32 mouse cellular contexts compared by ENCODE assay signal in genomic region chr2:4660677-4661076, GRCm38 (mm10). TPM values are rescaled to one million over a fixed set of nuclear protein-coding genes. Genes with fewer than 3 reads are reported as not detected.
DNase-seq lines count a peak whose midpoint lies in the region; ATAC-seq lines count a peak whose summit lies in the region.
"Had no signal": no experiment of that assay in that cellular context is flagged by ENCODE, and none has a peak within 500 bp of the region (broad histone marks: within the 10 kb centered on the region; RNA-seq: fewer than 3 reads in every experiment).

No protein-coding gene starts in this region.

- H3K4me1 ChIP-seq in kidney, embryonic 14.5 days (ENCODE audit: control insufficient read depth, insufficient read depth, low read length), result no peaks in the 10 kb centered on the region
- H3K4me1 ChIP-seq: embryonic facial prominence, embryonic 13.5 days; heart, embryonic 15.5 days; hindbrain, embryonic 12.5 days; intestine, embryonic 15.5 days; limb, embryonic 12.5 days; midbrain, embryonic 13.5 days; stomach, embryonic 15.5 days had no signal

- no peaks in the 10 kb centered on the region for H3K9me3 ChIP-seq in kidney, embryonic 14.5 days (ENCODE audit: control insufficient read depth, low read length)
- H3K9me3 ChIP-seq: embryonic facial prominence, embryonic 13.5 days; heart, embryonic 15.5 days; hindbrain, embryonic 12.5 days; intestine, embryonic 15.5 days; limb, embryonic 12.5 days; midbrain, embryonic 13.5 days; stomach, embryonic 15.5 days had no signal

- peak; percentile 71 for ATAC-seq in erythroblast, adult 5-6 weeks (replicated peaks; ENCODE audit: low FRiP score, poor library complexity, severe bottlenecking)
- ATAC-seq in kidney, embryonic 14.5 days (ENCODE audit: low FRiP score, low TSS enrichment), result no peak
- ATAC-seq: activated CD4-positive, CD25-positive, alpha-beta regulatory T cell, adult 4 months; forebrain, embryonic 16.5 days; hindbrain, postnatal 0 days; intestine, embryonic 15.5 days; lung, postnatal 0 days; midbrain, embryonic 13.5 days had no signal

- WGBS in kidney, embryonic 14.5 days, result 84% methylated on average over 2 of the region's 2 CpGs

- no peak overlapping the region for H3K27ac ChIP-seq in kidney, embryonic 14.5 days (ENCODE audit: low read depth, low read length)
- H3K27ac ChIP-seq: embryonic facial prominence, embryonic 13.5 days; heart, embryonic 15.5 days; hindbrain, embryonic 12.5 days; hindbrain, postnatal 0 days; intestine, embryonic 15.5 days; kidney, postnatal 0 days; left cerebral cortex, adult 2 months; limb, embryonic 12.5 days; macrophage; midbrain, embryonic 13.5 days; stomach, embryonic 15.5 days had no signal

- no peak overlapping the region for H3K4me2 ChIP-seq in kidney, embryonic 14.5 days (replicated peaks; ENCODE audit: low read depth, low read length)
- H3K4me2 ChIP-seq: embryonic facial prominence, embryonic 13.5 days; heart, embryonic 15.5 days; hindbrain, embryonic 12.5 days; intestine, embryonic 15.5 days; limb, embryonic 12.5 days; midbrain, embryonic 13.5 days; stomach, embryonic 15.5 days had no signal

- no peak overlapping the region for H3K4me3 ChIP-seq in kidney, embryonic 14.5 days (ENCODE audit: low read length)
- H3K4me3 ChIP-seq: embryonic facial prominence, embryonic 13.5 days; erythroblast, embryonic 14.5 days; heart, embryonic 15.5 days; hindbrain, embryonic 12.5 days; intestine, embryonic 15.5 days; left cerebral cortex, adult 2 months; limb, embryonic 12.5 days; midbrain, embryonic 13.5 days; stomach, embryonic 15.5 days had no signal

- DNase-seq in adrenal gland, postnatal 36 days, result peak; percentile 36 to 56
- DNase-seq in adrenal gland, postnatal 25 days, result no peak
- DNase-seq in 3134 (ENCODE audit: extremely low read depth, insufficient read length, low spot score) (peak; percentile 13), 416B (ENCODE audit: low read depth) (peak; percentile 36)
- DNase-seq in lung, postnatal 25 days (ENCODE audit: low spot score), result no peak
- no peak for DNase-seq in cerebellum, adult 9-11 months
- DNase-seq: cerebellum, adult 11-12 months; cerebellum, postnatal 10 days; heart, postnatal 36 days; kidney, adult 2 months; kidney, postnatal 4 days; layer of hippocampus, adult 9-11 months; lung, adult 18-20 months; retina, postnatal 1 day; right cerebral cortex, postnatal 14 days had no signal

- H3K36me3 ChIP-seq in kidney, embryonic 14.5 days (ENCODE audit: control insufficient read depth, insufficient read depth, low read length), result no peaks in the 10 kb centered on the region
- H3K36me3 ChIP-seq: embryonic facial prominence, embryonic 13.5 days; heart, embryonic 15.5 days; hindbrain, embryonic 12.5 days; intestine, embryonic 15.5 days; limb, embryonic 12.5 days; midbrain, embryonic 13.5 days; stomach, embryonic 15.5 days had no signal

- H3K9ac ChIP-seq in kidney, embryonic 14.5 days (ENCODE audit: low read depth, low read length), result no peak overlapping the region
- H3K9ac ChIP-seq: embryonic facial prominence, embryonic 13.5 days; heart, embryonic 15.5 days; hindbrain, embryonic 12.5 days; intestine, embryonic 15.5 days; limb, embryonic 12.5 days; midbrain, embryonic 13.5 days; stomach, embryonic 15.5 days had no signal

- no peaks in the 10 kb centered on the region for H3K27me3 ChIP-seq in kidney, embryonic 14.5 days (ENCODE audit: control insufficient read depth, insufficient read depth, low read length)
- H3K27me3 ChIP-seq: embryonic facial prominence, embryonic 13.5 days; heart, embryonic 15.5 days; hindbrain, embryonic 12.5 days; intestine, embryonic 15.5 days; limb, embryonic 12.5 days; midbrain, embryonic 13.5 days; stomach, embryonic 15.5 days had no signal

RNA-seq across cellular contexts. Expression of gene Prpf18, which starts 8.8 kb away (rescaled TPM):
- 10 to 100 TPM; 42.7 to 51.7 TPM for total RNA-seq in adrenal gland, postnatal 36 days (2021)
- 42.7 and 57.4 TPM in 2 replicates for total RNA-seq in adrenal gland, postnatal 25 days (2021)
- total RNA-seq in erythroblast, adult 5-6 weeks (2015; ENCODE audit: low replicate concordance), result 66.9 and 78.2 TPM in 2 replicates
- total RNA-seq in erythroblast, adult 5-6 weeks (2017; ENCODE audit: low replicate concordance), result 197 and 224 TPM in 2 replicates
- polyA plus RNA-seq in kidney, embryonic 14.5 days (2014; fragmentation: Nextera tagmentation; extraction: Ambion mirVana), result 20.4 and 38.8 TPM in 2 replicates

RNA-seq across cellular contexts. Expression of gene Bend7, which starts 57.0 kb away (rescaled TPM):
- total RNA-seq in adrenal gland, postnatal 36 days (2021), result 10 to 100 TPM; 19.0 to 20.0 TPM
- 19.3 and 23.2 TPM in 2 replicates for total RNA-seq in adrenal gland, postnatal 25 days (2021)
- not detected in 2 replicates for total RNA-seq in erythroblast, adult 5-6 weeks (2015; ENCODE audit: low replicate concordance)
- total RNA-seq in erythroblast, adult 5-6 weeks (2017; ENCODE audit: low replicate concordance), result 0.14 TPM in 1 of 2 replicates, not detected in the other
- 4.2 and 6.9 TPM in 2 replicates for polyA plus RNA-seq in kidney, embryonic 14.5 days (2014; fragmentation: Nextera tagmentation; extraction: Ambion mirVana)
- polyA plus RNA-seq: activated CD4-positive, CD25-positive, alpha-beta regulatory T cell, adult 4 months; erythroblast, embryonic 14.5 days had no signal

Comparison
In these comparisons a context has a peak if more than half of its experiments do, and no peak if none do; other contexts are left out.
1. DNase-seq: peak in adrenal gland, postnatal 36 days (2 of 2), 3134 (single experiment) and 416B (single experiment); none in adrenal gland, postnatal 25 days (single experiment), lung, postnatal 25 days (single experiment) and cerebellum, adult 9-11 months (single experiment).
2. RNA of gene Bend7, which starts 57.0 kb away (total RNA-seq): 19.3 to 23.2 TPM in adrenal gland, postnatal 25 days and 19.0 to 20.0 TPM in adrenal gland, postnatal 36 days; 0.14 TPM in erythroblast, adult 5-6 weeks; every median in the first group is over 10 times any median in the second.